Mouse (Mus musculus) c-Kit-positive CD71-positive TER-119-positive erythroid progenitor cells, embryonic 14.5 days (primary cell): ENCODE results near the gene Nxf7.
A peak's percentile ranks its signal among the peaks of the same experiment; 100 is the strongest.
"Not testable (repeated sequence)": the region's sequence is repeated elsewhere in the genome, so short reads cannot be mapped to it uniquely, and the experiment has no call there.

Source experiments
- DNase-seq: peaks from one replicate; pipeline ENCODE4 v3.0.0-alpha.2; 2013; ENCODE audit warnings: low spot score

The Nxf7 gene

DNA sequence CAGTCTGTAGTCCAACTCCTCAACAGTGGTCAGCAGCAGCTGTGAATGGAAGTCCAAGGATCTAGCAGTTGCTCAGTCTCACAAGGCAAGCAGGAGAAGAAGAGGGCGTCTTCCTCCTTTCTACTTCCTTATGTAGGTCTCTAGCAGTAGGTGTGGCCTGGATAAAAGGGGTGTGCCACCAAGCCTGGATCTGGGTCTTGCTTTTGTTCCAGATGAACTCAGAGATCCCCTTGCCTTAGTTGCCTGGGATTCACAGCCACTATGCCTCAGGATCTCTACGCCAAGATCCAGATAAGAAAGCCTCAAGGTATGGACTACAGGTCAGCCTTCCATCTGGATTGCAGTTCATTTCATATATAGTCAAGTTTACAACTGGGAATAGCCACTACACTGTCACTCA, at the start of gene Nxf7:
Gene Nxf7, minus strand, starts transcription at position 101 of the 400 bp plus-strand sequence.
- DNase-seq: no peak

DNA sequence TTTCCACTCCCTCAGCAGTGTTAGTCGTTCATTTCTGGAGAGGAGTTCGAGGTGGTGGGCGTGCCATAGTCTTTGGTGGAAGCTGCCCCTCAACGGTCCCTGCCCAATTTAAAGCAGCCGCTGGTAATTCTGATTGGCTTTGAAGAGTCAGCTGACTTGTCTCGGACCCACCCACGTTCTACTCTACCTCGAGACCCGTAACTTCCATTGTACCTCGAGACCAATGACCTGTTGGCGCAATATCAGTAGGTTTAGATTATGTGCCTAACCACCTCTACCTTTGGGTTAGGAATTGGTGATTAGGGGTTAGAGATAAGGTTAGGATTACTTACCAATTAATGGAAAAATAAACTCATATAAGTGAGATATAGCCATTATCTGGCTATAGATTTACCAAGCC, 29.0 kb upstream of the Nxf7 start, which contains the start of gene Prame:
Gene Prame, minus strand, starts transcription at position 101 of the 400 bp plus-strand sequence.
- DNase-seq: no peak

GRCm38 (mm10) chrX:135601298-135602029, 2.9 kb upstream of the Nxf7 start:
- DNase-seq: peak; percentile 8

GRCm38 (mm10) chrX:135598096-135598495, 481 bp downstream of the Nxf7 start:
- DNase-seq: no peak

GRCm38 (mm10) chrX:135576412-135576811, 22.2 kb downstream of the Nxf7 start:
- no peak for DNase-seq

GRCm38 (mm10) chrX:135574958-135575628, 23.5 kb downstream of the Nxf7 start:
- not testable (repeated sequence) for DNase-seq

DNA sequence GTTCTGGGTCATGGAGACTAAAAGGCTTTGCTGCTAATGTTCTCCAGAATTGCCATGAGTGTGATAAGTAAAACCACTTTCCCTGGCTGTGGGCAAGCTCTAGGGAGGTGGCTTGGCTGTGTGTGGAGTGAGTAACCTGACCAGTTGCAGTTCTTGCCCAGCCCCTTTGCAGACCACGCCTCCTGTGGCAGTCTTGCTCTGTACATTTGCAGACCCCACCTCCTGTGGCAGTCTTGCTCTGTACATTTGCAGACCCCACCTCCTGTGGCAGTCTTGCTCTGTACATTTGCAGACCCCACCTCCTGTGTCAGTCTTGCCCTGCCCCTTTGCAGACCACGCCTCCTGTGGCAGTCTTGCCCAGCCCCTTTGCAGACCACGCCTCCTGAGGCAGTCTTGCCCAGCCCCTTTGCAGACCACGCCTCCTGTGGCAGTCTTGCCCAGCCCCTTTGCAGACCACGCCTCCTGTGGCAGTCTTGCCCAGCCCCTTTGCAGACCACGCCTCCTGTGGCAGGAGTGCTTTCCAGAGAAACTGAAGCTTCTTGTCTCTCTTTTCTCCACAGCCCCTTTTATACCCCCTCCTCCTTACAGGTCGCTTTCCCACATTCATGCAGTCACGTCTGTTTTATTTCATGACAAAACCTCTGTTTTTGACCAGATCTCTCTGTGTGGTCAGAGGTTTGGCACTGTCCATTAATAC, 24.2 kb downstream of the Nxf7 start:
- DNase-seq: not testable (repeated sequence)

DNA sequence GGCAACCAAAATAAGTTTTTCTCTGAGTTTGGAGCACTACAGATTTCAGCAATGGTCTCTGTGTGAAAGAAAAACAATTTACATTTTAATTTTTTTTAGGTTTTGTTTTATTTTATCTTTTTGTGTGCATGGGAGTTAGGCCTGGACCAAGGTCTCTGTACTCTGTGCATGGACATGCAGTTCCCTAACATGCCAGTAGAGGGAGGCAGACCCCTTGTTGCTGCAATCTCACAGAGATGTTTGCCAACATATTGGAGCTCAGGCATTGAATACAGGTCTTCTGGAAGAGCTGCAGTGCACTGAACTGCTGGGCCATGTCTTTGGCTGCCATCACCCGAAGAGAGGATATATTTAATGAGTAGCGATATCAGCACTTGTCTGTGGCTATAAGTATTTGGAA, 29.1 kb downstream of the Nxf7 start:
- DNase-seq: peak; percentile 12

DNA sequence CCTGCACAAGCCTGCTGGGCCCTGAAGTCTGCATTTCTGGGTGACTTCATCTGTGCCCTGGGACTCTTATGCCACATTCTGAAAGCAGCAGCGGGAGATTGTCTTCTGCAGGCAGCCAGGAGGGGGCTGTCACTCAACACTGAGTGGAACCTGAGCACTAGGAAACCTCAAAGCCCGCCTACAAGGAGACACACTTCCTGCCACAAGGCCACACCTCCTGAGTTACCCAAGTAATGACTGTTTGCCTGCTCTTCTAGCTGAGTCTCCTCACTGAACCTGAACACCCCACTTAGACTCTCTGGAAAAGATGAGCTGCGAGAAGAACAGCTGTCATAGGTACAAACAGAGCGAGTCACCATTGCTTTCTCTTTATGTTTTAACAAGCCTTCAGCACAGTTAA, 33.6 kb downstream of the Nxf7 start:
- DNase-seq: not testable (repeated sequence)

DNA sequence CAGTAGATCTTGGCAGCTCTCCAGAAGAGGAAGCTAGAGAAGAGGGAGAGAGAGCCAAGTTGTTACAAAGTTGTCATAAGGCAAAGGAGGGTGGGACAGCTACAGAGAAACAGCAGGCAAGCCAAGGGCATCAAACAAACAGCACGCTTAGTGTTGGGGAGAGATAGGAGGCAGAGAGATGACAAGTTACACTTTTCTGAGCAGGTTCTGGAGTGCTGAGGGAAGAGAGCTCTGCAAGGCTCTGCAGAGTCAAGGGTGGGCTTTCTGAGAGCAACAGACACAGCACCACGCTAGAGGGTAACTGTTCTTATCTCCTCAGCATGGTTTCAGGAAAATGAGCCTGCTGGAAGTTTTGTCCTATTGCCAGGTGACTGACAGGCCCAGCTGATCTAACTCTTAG, 35.7 kb downstream of the Nxf7 start:
- no peak for DNase-seq

- DNase-seq: not testable (repeated sequence)
Measured at GRCm38 (mm10) chrX:135561693-135562092, 36.9 kb downstream of the Nxf7 start.

DNA sequence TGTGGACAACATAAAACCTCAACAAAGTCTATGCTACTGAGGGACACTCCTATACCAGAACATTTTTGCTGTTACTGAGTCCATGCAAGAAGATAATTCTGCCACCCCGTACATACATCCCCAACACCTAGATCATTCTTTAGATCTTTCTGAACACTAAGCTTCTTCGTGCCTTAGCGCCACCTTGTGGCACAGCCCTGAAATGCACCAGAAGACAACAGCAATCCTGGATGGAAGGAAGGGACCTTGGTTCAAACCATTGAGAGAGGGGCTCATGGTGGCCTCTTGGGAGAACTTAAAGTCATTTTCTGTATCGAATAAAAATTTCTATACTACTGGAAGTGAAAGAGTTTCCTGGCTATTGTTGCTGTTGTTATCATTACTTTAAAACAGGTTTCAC, 37.6 kb downstream of the Nxf7 start:
- not testable (repeated sequence) for DNase-seq

DNA sequence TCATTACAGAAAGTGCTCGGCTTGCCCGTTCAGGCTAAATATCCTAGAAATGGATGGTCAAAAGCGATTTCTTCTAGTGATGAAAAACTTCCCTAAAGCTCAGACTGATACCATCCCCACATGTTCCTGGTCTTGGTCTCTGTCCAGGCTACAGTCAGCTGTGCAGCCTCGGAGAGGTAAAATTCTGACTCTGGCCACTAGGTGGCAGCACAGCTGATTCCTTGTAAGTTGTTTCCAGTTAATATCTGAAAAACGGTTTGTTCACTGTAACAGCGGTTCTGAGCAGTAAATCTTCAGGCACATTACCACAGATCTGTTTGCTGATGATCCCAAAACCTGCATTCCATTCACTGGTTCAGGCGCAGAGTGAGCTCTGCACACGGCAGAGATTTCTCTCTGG, 38.9 kb downstream of the Nxf7 start:
- DNase-seq: not testable (repeated sequence)
